Mouse (Mus musculus) heart, postnatal 4 days (tissue): ENCODE measurements around the gene Pgpep1l. TPM values are rescaled to one million over a fixed set of nuclear protein-coding genes. Genes with fewer than 3 reads are reported as not detected.
"Not testable (repeated sequence)": the region's sequence is repeated elsewhere in the genome, so short reads cannot be mapped to it uniquely, and the experiment has no call there.

Experiments
- DNase-seq: peaks from one replicate; pipeline ENCODE4 v3.0.0; 2021
- total RNA-seq, 2 experiments: library from RNA; stranded (reverse); gene quantifications; 2 replicates each; pipeline ENCODE4 v1.2.3; 2021

Pgpep1l gene
- total RNA-seq, result not detected

- peak; percentile 73 for DNase-seq
Observed at GRCm38 (mm10) chr7:68264028-68264453, at the start of gene Pgpep1l. TSS of gene Pgpep1l (minus strand) at chr7:68264233.

- no peak for DNase-seq
Observed at GRCm38 (mm10) chr7:68313038-68313782, 49.2 kb upstream of the Pgpep1l start.

GRCm38 (mm10) chr7:68312395-68312794 lies 48.4 kb upstream of the Pgpep1l start:
- no peak for DNase-seq

- DNase-seq, result peak; percentile 27
Observed at GRCm38 (mm10) chr7:68311469-68311868, 47.4 kb upstream of the Pgpep1l start.

- DNase-seq, result no peak
Observed at GRCm38 (mm10) chr7:68306756-68307155, 42.7 kb upstream of the Pgpep1l start.

GRCm38 (mm10) chr7:68305781-68306575 lies 41.9 kb upstream of the Pgpep1l start:
- DNase-seq, result no peak

- no peak for DNase-seq
Observed at GRCm38 (mm10) chr7:68303685-68304084, 39.7 kb upstream of the Pgpep1l start.

GRCm38 (mm10) chr7:68302586-68303433 lies 38.8 kb upstream of the Pgpep1l start:
- DNase-seq, result peak; percentile 78

- DNase-seq, result no peak
Observed at GRCm38 (mm10) chr7:68301160-68301559, 37.1 kb upstream of the Pgpep1l start.

GRCm38 (mm10) chr7:68298381-68299076 lies 34.5 kb upstream of the Pgpep1l start:
- no peak for DNase-seq

GRCm38 (mm10) chr7:68296487-68296886 lies 32.5 kb upstream of the Pgpep1l start:
- DNase-seq, result no peak

- no peak for DNase-seq
Observed at GRCm38 (mm10) chr7:68293997-68294789, 30.2 kb upstream of the Pgpep1l start.

GRCm38 (mm10) chr7:68291603-68292002 lies 27.6 kb upstream of the Pgpep1l start:
- no peak for DNase-seq

- DNase-seq, result no peak
Observed at GRCm38 (mm10) chr7:68289081-68289480, 25.0 kb upstream of the Pgpep1l start.

GRCm38 (mm10) chr7:68288000-68288399 lies 24.0 kb upstream of the Pgpep1l start:
- not testable (repeated sequence) for DNase-seq

- no peak for DNase-seq
Observed at GRCm38 (mm10) chr7:68287582-68287981, 23.5 kb upstream of the Pgpep1l start.

GRCm38 (mm10) chr7:68286526-68287481 lies 22.8 kb upstream of the Pgpep1l start:
- no peak for DNase-seq

- DNase-seq, result no peak
Observed at GRCm38 (mm10) chr7:68285851-68286298, 21.8 kb upstream of the Pgpep1l start.

- no peak for DNase-seq
Observed at GRCm38 (mm10) chr7:68283776-68284175, 19.7 kb upstream of the Pgpep1l start.

GRCm38 (mm10) chr7:68283133-68283520 lies 19.1 kb upstream of the Pgpep1l start:
- not testable (repeated sequence) for DNase-seq
